Mouse (Mus musculus) CH12.LX (cell line): ENCODE data around the gene Kcnd3.

Source experiments
- CTCF ChIP-seq, 2 experiments: IDR thresholded peaks in 1 of 2; conservative IDR thresholded peaks in 1 of 2; 2 replicates each; pipeline ENCODE4 v1.5.1; 2011 to 2012; ENCODE audit warnings: low read depth in 2 of 2, low read length in 2 of 2, improper control_type of control experiment in 1 of 2, inconsistent platforms in 1 of 2, mild to moderate bottlenecking in 1 of 2, moderate library complexity in 1 of 2
- E2F4 ChIP-seq: IDR thresholded peaks from 2 replicates; pipeline ENCODE4 v1.6.1; 2011; ENCODE audit warnings: low read depth, low read length, improper control_type of control experiment; ENCODE audit not compliant: insufficient replicate concordance
- POLR2A ChIP-seq: IDR thresholded peaks from 2 replicates; pipeline ENCODE4 v1.6.1; 2011; ENCODE audit warnings: low read depth, mild to moderate bottlenecking, improper control_type of control experiment, low read length

- TF ChIP-seq E2F4 (no peak), CTCF (conservative IDR thresholded peaks at IDR 0.05 in 1 of 2, IDR thresholded peaks at IDR 0.05 in 1 of 2; ENCODE audit: low read depth in 2 of 2, low read length in 2 of 2) (no peak), POLR2A (no peak)
These were observed 133.6 kb downstream of the Kcnd3 start for GRCm38 (mm10) chr3:105585734-105586159.
